Mouse (Mus musculus): ENCODE measurements around the gene Slc36a4.
A peak's percentile ranks its signal among the peaks of the same experiment; 100 is the strongest.

DNA sequence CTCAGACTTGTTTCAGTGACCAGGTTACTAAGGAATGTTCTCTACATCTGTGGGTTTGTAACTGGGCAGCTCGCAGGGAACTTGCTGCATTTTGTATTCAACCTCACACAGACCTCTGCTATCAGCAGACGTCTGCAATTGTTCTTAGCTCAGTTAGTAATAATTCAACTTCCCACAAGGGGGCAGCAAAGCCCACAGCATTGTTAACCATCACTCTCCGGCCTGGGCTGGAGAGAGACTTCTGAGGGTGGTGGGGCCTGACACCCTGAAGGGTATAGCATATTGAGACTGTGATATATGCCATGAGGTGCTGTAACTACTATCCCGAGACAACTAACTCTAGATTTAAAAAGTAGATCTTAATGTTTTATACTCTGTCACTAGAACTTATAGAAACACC lies 24.3 kb upstream of the Slc36a4 start:
- TF ChIP-seq CTCF (IDR thresholded peaks at IDR 0.05; ENCODE audit: insufficient read depth, low read depth, low read length) (peak; percentile 54), POLR2A (IDR thresholded peaks at IDR 0.05; ENCODE audit: insufficient read depth, low read depth, low read length) (no peak)
